Mouse (Mus musculus) heart, adult 9 months (tissue): Measurements from ENCODE around the gene Trim31.
"Not testable (repeated sequence)": the region's sequence is repeated elsewhere in the genome, so short reads cannot be mapped to it uniquely, and the experiment has no call there.

Experiments used
- DNase-seq, 2 experiments: peaks; one replicate each; pipeline ENCODE4 v3.0.0; 2022; ENCODE audit warnings: low spot score in 2 of 2

Trim31 gene

GRCm38 (mm10) chr17:36897552-36898205, at the start of gene Trim31:
Gene Trim31, plus strand, starts transcription at chr17:36898118.
- DNase-seq: no peak

- no peak for DNase-seq
Observed at GRCm38 (mm10) chr17:36848911-36849310, 49.0 kb upstream of the Trim31 start.

- no peak for DNase-seq
Observed at GRCm38 (mm10) chr17:36849992-36850391, 47.9 kb upstream of the Trim31 start.

- no peak for DNase-seq
Observed at GRCm38 (mm10) chr17:36851200-36851599, 46.7 kb upstream of the Trim31 start.

GRCm38 (mm10) chr17:36851627-36852026, 46.3 kb upstream of the Trim31 start:
- DNase-seq: no peak

- no peak for DNase-seq
Observed at GRCm38 (mm10) chr17:36855484-36855883, 42.4 kb upstream of the Trim31 start.

- no peak for DNase-seq
Observed at GRCm38 (mm10) chr17:36856236-36856635, 41.7 kb upstream of the Trim31 start.

GRCm38 (mm10) chr17:36858181-36858580, 39.7 kb upstream of the Trim31 start:
- DNase-seq: no peak

GRCm38 (mm10) chr17:36861680-36862079, 36.2 kb upstream of the Trim31 start:
- DNase-seq: no peak

- no peak for DNase-seq
Observed at GRCm38 (mm10) chr17:36866719-36867527, 31.0 kb upstream of the Trim31 start, which contains the start of gene Trim15. Gene Trim15, minus strand, starts transcription at chr17:36867210.

- DNase-seq: no peak
Observed at GRCm38 (mm10) chr17:36868836-36869235, 29.1 kb upstream of the Trim31 start.

GRCm38 (mm10) chr17:36869284-36869954, 28.5 kb upstream of the Trim31 start, which contains the start of gene Trim10:
Gene Trim10, plus strand, starts transcription at chr17:36869574.
- DNase-seq: no peak

- no peak for DNase-seq
Observed at GRCm38 (mm10) chr17:36869955-36870810, 27.7 kb upstream of the Trim31 start.

- no peak for DNase-seq
Observed at GRCm38 (mm10) chr17:36874636-36875035, 23.3 kb upstream of the Trim31 start.

GRCm38 (mm10) chr17:36883350-36883749, 14.6 kb upstream of the Trim31 start:
- no peak for DNase-seq

GRCm38 (mm10) chr17:36885132-36885790, 12.7 kb upstream of the Trim31 start:
- DNase-seq: no peak

GRCm38 (mm10) chr17:36890073-36890903, 7.6 kb upstream of the Trim31 start, which contains the start of gene Trim40:
Gene Trim40, minus strand, starts transcription at chr17:36890123.
- no peak for DNase-seq

- DNase-seq: not testable (repeated sequence)
Observed at GRCm38 (mm10) chr17:36891496-36891895, 6.4 kb upstream of the Trim31 start.

GRCm38 (mm10) chr17:36892362-36892761, 5.6 kb upstream of the Trim31 start:
- DNase-seq: peak in 1 of 2 experiments; percentile 6

GRCm38 (mm10) chr17:36893387-36893786, 4.5 kb upstream of the Trim31 start:
- no peak for DNase-seq
